Mouse (Mus musculus) myocyte (in vitro differentiated cells): ENCODE measurements at regions not wholly inside any gene's neighbourhood (a gene's known extent, or its start where the extent isn't known, plus 50 kb on each side); places are given as distances from the start of the nearest gene placed in this dataset.

Experiments
- E2F4 ChIP-seq: IDR thresholded peaks from one replicate; pipeline ENCODE4 v1.6.1; 2011; ENCODE audit warnings: mild to moderate bottlenecking, control low read depth, moderate library complexity; ENCODE audit not compliant: insufficient read depth
- MAX ChIP-seq: IDR thresholded peaks from one replicate; pipeline ENCODE4 v1.6.1; 2011; ENCODE audit warnings: low read depth, mild to moderate bottlenecking, control low read depth
- MYOD1 ChIP-seq, 3 experiments: IDR thresholded peaks; one replicate each; pipeline ENCODE4 v1.6.1; 2011; ENCODE audit warnings: control low read depth in 2 of 3, low read depth in 2 of 3, mild to moderate bottlenecking in 2 of 3, moderate library complexity in 1 of 3; ENCODE audit not compliant: insufficient read length in 2 of 3, control insufficient read depth in 1 of 3
- MYOG ChIP-seq, 3 experiments: IDR thresholded peaks; one replicate each; pipeline ENCODE4 v1.6.1; 2011; ENCODE audit warnings: control low read depth in 2 of 3, low read depth in 2 of 3, mild to moderate bottlenecking in 2 of 3; ENCODE audit not compliant: insufficient read length in 2 of 3, control insufficient read depth in 1 of 3, insufficient read depth in 1 of 3
- POLR2A ChIP-seq: IDR thresholded peaks from one replicate; pipeline ENCODE4 v1.6.1; 2011; ENCODE audit warnings: low read depth, mild to moderate bottlenecking, control low read depth, moderate library complexity; ENCODE audit not compliant: insufficient read length
- POLR2AphosphoS2 ChIP-seq: IDR thresholded peaks from one replicate; pipeline ENCODE4 v1.6.1; 2011; ENCODE audit warnings: low read depth, control low read depth; ENCODE audit not compliant: insufficient read length
- SRF ChIP-seq: IDR thresholded peaks from one replicate; pipeline ENCODE4 v1.6.1; 2011; ENCODE audit warnings: low read depth; ENCODE audit not compliant: control insufficient read depth, insufficient read length
- TCF12 ChIP-seq: IDR thresholded peaks from one replicate; pipeline ENCODE4 v1.6.1; 2011; ENCODE audit warnings: mild to moderate bottlenecking, control low read depth; ENCODE audit not compliant: poor library complexity, insufficient read depth, severe bottlenecking
- USF1 ChIP-seq: IDR thresholded peaks from one replicate; pipeline ENCODE4 v1.6.1; 2011; ENCODE audit warnings: low read depth, mild to moderate bottlenecking, control low read depth, moderate library complexity

DNA sequence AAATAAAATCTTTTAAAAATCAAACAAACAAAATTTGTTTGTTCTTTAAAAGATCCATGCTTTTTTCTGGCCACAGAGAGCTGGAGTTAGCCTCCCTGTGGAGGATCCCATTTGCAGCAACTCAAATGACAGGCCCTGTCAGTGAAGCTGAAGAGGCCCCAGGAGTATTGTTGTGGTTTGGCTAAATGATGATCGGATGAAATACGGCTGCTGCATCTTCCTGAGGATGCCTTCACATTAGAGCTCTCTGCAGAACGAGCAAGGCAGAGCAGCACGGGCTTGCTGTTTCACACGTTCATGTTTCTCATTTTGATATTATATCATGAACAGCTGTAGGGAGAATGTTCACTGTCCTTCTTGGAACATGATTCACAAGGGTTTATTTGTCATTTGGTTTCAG lies 76.8 kb downstream of the Polr2m start:
- no peak for TF ChIP-seq MAX
- no peak for TF ChIP-seq POLR2AphosphoS2
- TF ChIP-seq USF1: no peak
- TF ChIP-seq MYOD1 (IDR thresholded peaks at IDR 0.05; ENCODE audit: control insufficient read depth in 1 of 3, insufficient read length in 2 of 3, low read depth in 2 of 3): no peak
- no peak for TF ChIP-seq E2F4
- TF ChIP-seq MYOG (IDR thresholded peaks at IDR 0.05; ENCODE audit: control insufficient read depth in 1 of 3, insufficient read depth in 1 of 3, insufficient read length in 2 of 3, low read depth in 2 of 3): no peak
- no peak for TF ChIP-seq POLR2A
- no peak for TF ChIP-seq TCF12
- TF ChIP-seq SRF: no peak
